Mouse (Mus musculus) embryonic facial prominence, embryonic 14.5 days (tissue): ENCODE data around the gene Tmem191c. TPM values are rescaled to one million over a fixed set of nuclear protein-coding genes. Genes with fewer than 3 reads are reported as not detected.

ENCODE experiments used
- ATAC-seq: fragments of 200-750 bp; cut with Nextera tagmentation; 2 replicates; pipeline ENCODE4 v1.8.0; 2017; ENCODE audit warnings: low read depth, moderate number of reproducible peaks, moderate TSS enrichment
- DNase-seq: peaks from one replicate; pipeline ENCODE4 v3.0.0-alpha.2; 2015; ENCODE audit warnings: low spot score
- H3K27ac ChIP-seq: fragments of 300-500 bp; sonication (generic); replicated peaks from 2 replicates; pipeline ENCODE4 v1.5.1; 2014; ENCODE audit warnings: low read depth, mild to moderate bottlenecking, low read length, moderate library complexity
- H3K27me3 ChIP-seq: fragments of 300-500 bp; sonication (generic); replicated peaks from 2 replicates; pipeline ENCODE4 v1.6.1; 2014; ENCODE audit warnings: low read length; ENCODE audit not compliant: control insufficient read depth, insufficient read depth
- H3K36me3 ChIP-seq: fragments of 300-500 bp; sonication (generic); 2 replicates; pipeline ENCODE4 v1.6.1; 2014; ENCODE audit warnings: low read length, mixed read lengths; ENCODE audit not compliant: control insufficient read depth, insufficient read depth
- H3K4me1 ChIP-seq: fragments of 300-500 bp; sonication (generic); 2 replicates; pipeline ENCODE4 v1.6.1; 2014; ENCODE audit warnings: antibody characterized with exemption, low read length; ENCODE audit not compliant: control insufficient read depth, insufficient read depth
- H3K4me2 ChIP-seq: fragments of 300-500 bp; sonication (generic); 2 replicates; pipeline ENCODE4 v1.6.1; 2014; ENCODE audit warnings: low read depth, mild to moderate bottlenecking, low read length, moderate library complexity, mixed read lengths
- H3K4me3 ChIP-seq: fragments of 300-500 bp; sonication (generic); 2 replicates; pipeline ENCODE4 v1.5.1; 2014; ENCODE audit warnings: low read depth, mild to moderate bottlenecking, low read length
- H3K9ac ChIP-seq: fragments of 300-500 bp; sonication (generic); 2 replicates; pipeline ENCODE4 v1.6.1; 2014; ENCODE audit warnings: low read depth, mild to moderate bottlenecking, low read length, moderate library complexity, mixed read lengths
- H3K9me3 ChIP-seq: fragments of 300-500 bp; sonication (generic); 2 replicates; pipeline ENCODE4 v1.6.1; 2016; ENCODE audit warnings: low read length; ENCODE audit not compliant: control insufficient read depth
- WGBS: fragments of 180-500 bp; shearing (Covaris S2); extraction: QIAGEN DNeasy Blood & Tissue Kit; methylation state at CpG from one replicate; pipeline ENCODE4 v1.1.7; 2014; 5-methylcytosine and 5-hydroxymethylcytosine counted together
- polyA plus RNA-seq: library from polyadenylated mRNA; unstranded; fragments of >200 nt; fragmentation: Nextera tagmentation; extraction: Ambion mirVana; gene quantifications from 2 replicates; pipeline ENCODE4 v1.2.1, GENCODE M21; 2014

Tmem191c gene
- polyA plus RNA-seq, 1 experiment from 2014 or later: 6.2 TPM

GRCm38 (mm10) chr16:17276164-17277151, 581 bp downstream of the Tmem191c start:
- under 1% methylated on average over 38 of the region's 62 CpGs for WGBS
- Histone ChIP-seq H3K4me3 (peak overlapping the region; percentile 58), H3K4me2 (peak overlapping the region; percentile 94), H3K36me3 (peaks cover 20% of the 10 kb centered on the region), H3K9me3 (no peaks in the 10 kb centered on the region), H3K4me1 (peaks cover 17% of the 10 kb centered on the region), H3K27ac (no peak overlapping the region; the same call in 1 of the 2 replicates), H3K9ac (peak overlapping the region; percentile 69), H3K27me3 (peaks cover 22% of the 10 kb centered on the region)
- DNase-seq: peak; percentile 96
- peak; percentile 92 for ATAC-seq

GRCm38 (mm10) chr16:17277342-17278211, 1.7 kb downstream of the Tmem191c start:
- H3K27me3 ChIP-seq: peaks cover 22% of the 10 kb centered on the region
- H3K4me2 ChIP-seq: peak overlapping the region; percentile 94
- ATAC-seq (no peak), DNase-seq (peak; percentile 67)
- peak overlapping the region; percentile 58 for H3K4me3 ChIP-seq
- peaks cover 17% of the 10 kb centered on the region for H3K4me1 ChIP-seq
- peak overlapping the region; percentile 45 for H3K9ac ChIP-seq
- 4% methylated on average over 27 of the region's 61 CpGs for WGBS
- no peaks in the 10 kb centered on the region for H3K9me3 ChIP-seq
- H3K27ac ChIP-seq: no peak overlapping the region
- H3K36me3 ChIP-seq: peaks cover 31% of the 10 kb centered on the region

GRCm38 (mm10) chr16:17280471-17280870, 4.6 kb downstream of the Tmem191c start:
- 91% methylated on average over 11 of the region's 11 CpGs for WGBS
- Histone ChIP-seq H3K4me3 (no peak overlapping the region), H3K36me3 (peaks cover 59% of the 10 kb centered on the region), H3K27ac (no peak overlapping the region), H3K9me3 (no peaks in the 10 kb centered on the region), H3K4me2 (no peak overlapping the region), H3K9ac (no peak overlapping the region), H3K27me3 (peaks cover 22% of the 10 kb centered on the region), H3K4me1 (peaks cover 17% of the 10 kb centered on the region)
- no peak for ATAC-seq
- no peak for DNase-seq

GRCm38 (mm10) chr16:17283151-17283550, 7.3 kb downstream of the Tmem191c start:
- Histone ChIP-seq H3K27me3 (peaks cover 9% of the 10 kb centered on the region), H3K4me1 (0 out of 2 replicates have a peak, but pooled peaks cover under 1% of the 10 kb centered on the region), H3K4me2 (no peak overlapping the region), H3K36me3 (peaks cover 74% of the 10 kb centered on the region), H3K9me3 (no peaks in the 10 kb centered on the region), H3K27ac (no peak overlapping the region), H3K4me3 (no peak overlapping the region), H3K9ac (no peak overlapping the region)
- no peak for ATAC-seq
- DNase-seq: no peak
- 75% methylated on average over 6 of the region's 6 CpGs for WGBS

- WGBS: 93% methylated on average over 2 of the region's 2 CpGs
- Histone ChIP-seq H3K4me1 (no peaks in the 10 kb centered on the region), H3K9me3 (no peaks in the 10 kb centered on the region), H3K27ac (no peak overlapping the region), H3K36me3 (peaks cover 76% of the 10 kb centered on the region), H3K9ac (no peak overlapping the region), H3K27me3 (no peaks in the 10 kb centered on the region), H3K4me2 (no peak overlapping the region), H3K4me3 (no peak overlapping the region)
- DNase-seq (no peak), ATAC-seq (no peak)
These were observed 11.2 kb downstream of the Tmem191c start for GRCm38 (mm10) chr16:17287103-17287502.

- Histone ChIP-seq H3K9ac (no peak overlapping the region), H3K4me3 (no peak overlapping the region), H3K27ac (no peak overlapping the region), H3K36me3 (peaks cover 67% of the 10 kb centered on the region), H3K4me2 (no peak overlapping the region), H3K4me1 (no peaks in the 10 kb centered on the region), H3K27me3 (no peaks in the 10 kb centered on the region), H3K9me3 (no peaks in the 10 kb centered on the region)
- 95% methylated on average over 2 of the region's 2 CpGs for WGBS
- ATAC-seq (no peak), DNase-seq (no peak)
These were observed 15.1 kb downstream of the Tmem191c start for GRCm38 (mm10) chr16:17291016-17291415.

- no peaks in the 10 kb centered on the region for H3K4me1 ChIP-seq
- peaks cover 77% of the 10 kb centered on the region for H3K36me3 ChIP-seq
- H3K4me2 ChIP-seq: no peak overlapping the region
- no peaks in the 10 kb centered on the region for H3K27me3 ChIP-seq
- no peak overlapping the region for H3K9ac ChIP-seq
- no peak overlapping the region for H3K27ac ChIP-seq
- H3K9me3 ChIP-seq: no peaks in the 10 kb centered on the region
- no peak for ATAC-seq
- WGBS: 0% methylated on average over 2 of the region's 2 CpGs
- no peak overlapping the region for H3K4me3 ChIP-seq
- peak; percentile 31 for DNase-seq
These were observed 16.9 kb downstream of the Tmem191c start for GRCm38 (mm10) chr16:17292751-17293150.

- Histone ChIP-seq H3K27ac (no peak overlapping the region), H3K36me3 (peaks cover 85% of the 10 kb centered on the region), H3K4me2 (no peak overlapping the region), H3K27me3 (no peaks in the 10 kb centered on the region), H3K9me3 (no peaks in the 10 kb centered on the region), H3K4me1 (no peaks in the 10 kb centered on the region), H3K4me3 (no peak overlapping the region), H3K9ac (no peak overlapping the region)
- ATAC-seq: no peak
- no peak for DNase-seq
- 96% methylated on average over 3 of the region's 3 CpGs for WGBS
These were observed 24.9 kb downstream of the Tmem191c start for GRCm38 (mm10) chr16:17300818-17301217.
